Mouse (Mus musculus) retina, postnatal 1 day (tissue): ENCODE results near the gene Dlx6.
A peak's percentile ranks its signal among the peaks of the same experiment; 100 is the strongest.

Experiments
- DNase-seq: peaks from one replicate; pipeline ENCODE4 v3.0.0-alpha.2; 2012

Gene Dlx6

DNA sequence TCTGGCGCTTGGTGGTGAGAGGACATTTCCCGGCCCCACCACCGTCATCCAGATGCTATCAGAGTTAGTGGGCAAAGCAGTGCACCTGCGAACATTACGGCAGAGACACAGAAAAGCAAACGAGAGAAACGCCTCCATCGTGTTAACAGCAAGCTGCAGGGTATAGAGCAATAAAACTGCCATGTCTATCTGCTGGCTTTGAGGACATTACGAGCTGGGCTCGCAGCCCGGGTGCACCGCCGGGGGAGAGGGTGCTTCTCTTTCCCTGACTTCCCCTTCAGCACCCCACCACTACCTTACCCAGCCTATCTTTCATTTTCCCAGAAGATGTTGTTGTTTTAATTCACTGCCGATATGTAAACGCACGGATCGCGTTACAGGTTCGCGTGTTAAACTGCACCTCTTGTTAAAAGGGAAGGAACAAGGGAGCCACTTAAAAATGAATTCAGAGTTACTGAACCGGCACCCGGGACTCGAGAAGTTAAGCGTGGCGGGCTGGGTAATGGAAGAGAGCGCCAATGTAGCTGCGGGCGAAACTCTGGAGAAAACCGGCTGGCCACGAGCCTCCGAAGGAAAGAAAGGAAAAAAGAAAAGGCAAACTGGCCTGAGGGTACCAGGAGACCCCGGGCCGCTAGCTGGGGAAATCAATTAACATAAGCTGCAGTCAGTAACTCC lies 2.6 kb upstream of the Dlx6 start:
- no peak for DNase-seq

DNA sequence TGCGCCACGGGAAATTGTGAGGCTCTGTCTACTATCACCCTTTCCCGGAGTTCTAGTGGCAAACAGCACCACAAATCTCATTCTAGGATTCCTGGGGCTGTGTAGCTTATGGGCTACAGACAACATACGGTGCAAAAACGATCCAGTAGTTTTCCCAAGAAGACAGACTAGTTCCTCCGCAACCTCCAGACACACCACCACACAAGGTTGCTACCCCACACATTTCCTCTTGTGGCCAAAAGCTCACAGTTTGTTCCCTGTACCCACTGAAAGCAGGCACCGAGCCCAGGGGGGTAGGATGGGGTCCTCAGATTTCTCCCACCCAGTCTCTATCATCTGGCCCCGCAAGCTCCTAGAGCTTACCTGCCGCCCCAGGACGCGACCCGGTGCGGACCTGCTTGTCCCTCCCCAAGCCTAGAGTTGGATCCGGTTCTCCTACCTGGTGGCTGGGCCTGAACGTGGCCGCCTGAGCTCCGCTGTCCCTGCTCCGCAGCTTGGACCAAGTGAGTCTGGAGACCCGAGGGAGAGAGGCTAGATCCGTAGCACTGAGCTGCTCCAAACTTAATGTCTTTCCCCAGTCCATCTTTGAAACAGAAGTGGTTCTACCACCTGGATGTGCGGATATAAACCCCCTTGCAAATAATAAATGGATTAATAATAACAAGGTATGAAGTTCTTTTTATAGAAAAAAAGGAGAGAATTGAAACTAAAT lies 1.9 kb upstream of the Dlx6 start:
- DNase-seq: no peak

DNA sequence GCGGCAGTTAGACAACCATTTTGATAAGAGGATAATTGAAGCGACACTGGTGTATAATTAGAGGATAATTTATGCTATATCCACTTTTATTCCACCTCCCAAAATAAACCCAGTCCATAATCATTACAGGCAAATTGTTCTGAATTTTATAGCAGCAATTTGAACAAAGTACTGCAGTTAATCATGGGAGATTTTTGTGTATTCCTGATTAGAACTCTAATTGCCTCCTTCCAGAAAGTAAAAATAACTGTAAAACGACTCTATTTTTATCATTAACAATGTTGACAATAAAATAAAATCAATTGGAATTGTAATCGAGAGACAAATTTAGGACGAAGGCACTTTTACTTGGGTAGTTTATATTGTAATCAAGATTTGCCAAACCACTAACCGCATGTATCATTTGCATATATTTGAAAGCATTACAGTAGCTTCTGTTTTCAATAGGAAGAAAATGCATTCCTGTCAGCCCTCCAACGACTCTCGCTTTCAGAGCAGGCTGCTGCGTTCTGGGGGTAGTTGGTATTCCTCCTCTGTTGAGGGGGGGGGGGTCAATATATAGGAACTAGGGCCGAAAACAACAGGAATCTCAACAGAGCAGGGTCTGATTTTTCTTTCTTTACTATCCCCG lies 1.2 kb upstream of the Dlx6 start:
- peak; percentile 15 for DNase-seq

DNA sequence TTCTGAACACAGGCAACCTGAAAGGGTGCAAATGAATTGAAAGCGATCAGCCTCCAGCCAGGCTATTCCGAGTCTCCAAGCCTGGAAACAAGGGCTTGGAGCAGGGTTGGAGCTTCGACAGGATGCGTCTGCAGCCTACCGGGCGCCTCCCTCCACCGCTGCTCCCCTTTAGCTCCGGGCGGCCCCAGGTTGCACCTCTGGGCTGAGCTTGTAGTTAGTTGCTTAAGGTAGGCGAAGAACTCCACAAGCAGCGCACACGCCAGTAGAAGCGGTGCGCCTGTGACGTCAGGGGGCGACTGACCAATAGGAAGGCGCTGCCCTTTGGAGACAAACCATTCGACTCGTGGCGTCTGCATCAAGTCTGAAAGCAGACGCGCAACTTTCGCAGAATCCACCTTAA lies 523 bp upstream of the Dlx6 start:
- DNase-seq: peak; percentile 82

DNA sequence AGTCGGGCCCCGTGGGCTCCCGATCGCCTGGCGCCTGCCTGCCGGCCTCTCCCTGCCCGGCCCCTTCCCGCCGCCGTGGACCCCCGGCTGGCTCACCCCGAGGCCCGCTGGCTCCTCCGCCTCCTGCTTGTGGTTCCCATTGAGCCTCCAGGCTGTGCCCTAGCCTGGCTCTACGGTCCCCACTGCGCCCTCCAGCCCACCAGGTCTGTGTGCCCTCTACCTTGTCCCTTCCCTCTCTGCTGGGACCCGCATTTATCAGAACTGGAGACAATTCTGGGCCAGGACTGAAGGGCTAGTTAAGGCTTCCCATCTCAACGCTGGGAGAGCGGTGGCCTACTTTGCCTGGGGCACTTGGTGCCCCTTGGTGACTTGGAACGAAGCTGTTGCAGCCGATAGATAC lies 821 bp downstream of the Dlx6 start:
- DNase-seq: peak; percentile 30

DNA sequence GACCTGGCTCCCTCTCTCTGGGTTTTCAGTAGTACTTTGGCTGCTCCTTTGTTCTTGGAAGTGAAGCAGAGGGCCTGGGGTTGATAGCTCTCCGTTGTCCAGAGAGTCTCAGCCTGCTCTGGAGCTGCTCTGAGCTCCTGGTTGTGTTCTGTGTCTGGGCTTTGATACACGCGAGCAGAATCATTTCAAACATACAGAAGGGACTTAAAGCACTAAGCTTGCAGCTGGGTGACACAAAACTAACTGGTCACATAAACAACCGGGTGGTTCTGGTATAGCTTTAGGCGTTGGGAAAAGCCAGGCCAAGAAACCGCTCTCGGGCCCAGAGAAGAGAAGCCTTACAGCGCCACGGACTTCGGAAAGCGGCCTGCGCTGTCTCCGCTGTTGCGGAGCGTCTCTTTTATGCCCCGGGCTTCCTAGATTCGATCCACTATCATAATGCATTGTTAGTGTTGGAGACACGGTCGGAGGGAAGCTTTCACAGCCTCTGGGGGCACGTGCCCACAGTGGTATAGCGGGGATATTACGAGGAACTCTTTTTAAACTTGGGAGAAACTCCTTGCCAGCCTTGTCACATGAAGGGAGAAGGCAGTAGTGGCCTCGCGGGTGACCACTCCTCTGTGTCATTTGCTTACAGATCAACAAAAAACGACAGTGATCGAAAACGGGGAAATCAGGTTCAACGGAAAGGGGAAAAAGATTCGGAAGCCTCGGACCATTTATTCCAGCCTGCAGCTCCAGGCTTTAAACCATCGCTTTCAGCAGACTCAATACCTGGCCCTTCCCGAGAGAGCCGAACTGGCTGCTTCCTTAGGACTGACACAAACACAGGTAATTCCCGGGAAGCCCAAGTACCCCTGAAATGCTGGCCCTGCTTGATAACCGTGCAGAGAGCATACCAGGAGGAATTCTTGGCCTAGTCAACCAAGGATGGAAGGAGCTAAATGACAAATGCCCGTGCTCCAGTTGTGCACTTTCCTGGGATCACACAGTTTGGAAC lies 1.6 kb downstream of the Dlx6 start:
- peak; percentile 46 for DNase-seq

DNA sequence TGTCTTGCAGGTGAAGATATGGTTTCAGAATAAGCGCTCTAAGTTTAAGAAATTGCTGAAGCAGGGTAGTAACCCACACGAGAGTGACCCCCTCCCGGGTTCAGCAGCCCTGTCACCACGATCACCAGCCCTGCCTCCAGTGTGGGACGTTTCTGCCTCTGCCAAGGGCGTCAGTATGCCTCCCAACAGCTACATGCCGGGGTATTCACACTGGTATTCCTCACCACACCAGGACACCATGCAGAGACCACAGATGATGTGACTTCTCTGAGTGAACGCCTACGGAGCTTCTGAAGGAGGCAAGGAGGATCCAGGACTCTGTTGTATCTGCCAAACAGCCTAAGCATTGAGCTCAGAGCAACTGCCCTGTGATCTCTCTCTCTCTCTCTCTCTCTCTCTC lies 3.9 kb downstream of the Dlx6 start:
- no peak for DNase-seq

DNA sequence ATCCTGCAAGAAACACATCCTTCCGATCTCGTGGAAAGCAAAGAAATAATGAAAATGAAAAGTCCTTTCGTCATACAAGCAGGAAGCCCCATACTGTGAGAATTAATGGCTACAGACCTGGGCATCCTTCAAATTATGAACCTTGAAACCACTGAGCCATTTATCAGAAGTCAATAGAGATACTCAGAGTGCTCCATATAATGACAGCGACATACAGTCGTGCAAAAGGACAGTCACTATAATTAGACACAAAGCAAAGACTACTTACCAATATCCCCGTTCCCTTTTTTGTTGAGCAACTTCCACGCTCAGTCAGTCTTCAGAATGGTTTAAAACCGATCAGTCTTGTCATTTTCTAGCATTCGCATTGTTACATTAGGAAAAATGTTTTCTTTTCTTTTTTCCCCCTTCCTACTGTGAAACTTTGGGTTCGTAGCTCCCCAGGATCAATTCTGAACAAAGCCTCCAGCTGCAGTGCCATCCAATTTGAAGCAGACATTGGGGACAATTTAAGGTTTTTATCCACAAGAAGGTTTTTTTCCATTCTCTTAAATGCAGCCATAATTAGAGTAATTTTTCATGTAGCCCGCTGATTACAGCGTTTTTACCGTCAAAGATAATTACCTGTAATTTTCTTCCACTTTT lies 6.0 kb downstream of the Dlx6 start:
- DNase-seq: peak; percentile 15

DNA sequence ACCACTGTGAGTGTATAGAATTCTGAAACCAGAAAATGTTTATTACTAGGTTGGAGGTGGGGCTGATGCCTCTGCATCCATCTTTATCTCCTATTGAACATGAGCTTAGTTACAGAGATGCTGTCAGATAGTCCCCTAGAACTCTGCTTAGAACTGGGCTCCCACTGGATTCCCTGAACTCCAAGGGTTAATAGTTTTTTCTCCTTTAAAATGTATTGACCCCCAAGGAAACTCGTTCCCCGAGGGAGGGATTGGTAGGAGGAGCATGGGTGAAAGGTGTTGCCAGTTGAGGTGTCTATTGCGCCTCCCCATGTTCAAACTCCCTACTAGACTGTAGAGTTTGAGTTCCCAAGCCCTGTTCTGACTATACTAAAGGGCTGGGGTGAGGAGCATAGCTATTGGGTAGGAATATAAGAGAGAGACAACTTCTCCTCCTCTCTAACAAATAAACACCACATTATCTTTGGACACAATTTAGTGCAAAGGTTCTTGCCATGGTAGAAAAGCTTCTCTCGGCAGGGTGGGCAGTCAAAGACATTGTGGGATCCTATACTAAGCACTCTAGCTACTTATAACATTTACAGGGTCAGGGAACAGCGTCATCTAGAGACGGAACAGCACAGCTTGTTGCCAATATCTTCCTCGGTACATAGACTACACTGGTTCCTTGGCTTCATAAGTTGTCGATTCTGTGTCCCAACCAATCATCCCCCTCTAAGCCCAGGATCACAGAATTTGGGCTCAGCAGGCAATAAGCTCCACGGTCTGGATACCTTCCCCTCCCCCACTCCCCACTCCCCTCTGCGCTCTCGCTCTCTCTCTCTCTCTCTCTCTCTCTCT lies 7.0 kb downstream of the Dlx6 start:
- peak; percentile 16 for DNase-seq

DNA sequence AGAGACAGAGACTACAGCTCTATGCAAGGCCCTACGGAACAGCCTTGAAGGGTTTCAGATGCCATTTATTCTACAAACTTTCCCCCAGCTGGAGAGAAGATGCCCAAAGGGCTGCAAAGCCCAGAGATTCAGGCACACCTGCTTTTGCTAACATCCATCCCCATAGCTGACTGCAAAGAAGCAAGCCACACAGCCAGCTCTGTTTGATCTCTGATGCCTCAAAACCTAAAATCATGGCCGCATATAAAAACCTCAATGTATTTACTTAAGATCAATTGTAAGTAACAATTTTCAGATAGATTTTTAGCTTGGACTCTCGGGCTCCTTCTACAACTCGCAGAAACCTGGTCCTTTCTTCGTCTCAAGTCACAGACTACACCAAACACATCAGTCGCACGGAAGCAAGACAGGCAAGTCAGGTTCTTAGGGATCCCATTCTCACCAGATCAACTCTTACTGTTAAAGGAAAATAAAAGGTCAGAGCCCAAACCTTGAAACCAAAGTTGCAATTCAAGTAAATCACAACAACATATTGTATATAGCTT lies 7.8 kb downstream of the Dlx6 start:
- peak; percentile 11 for DNase-seq

DNA sequence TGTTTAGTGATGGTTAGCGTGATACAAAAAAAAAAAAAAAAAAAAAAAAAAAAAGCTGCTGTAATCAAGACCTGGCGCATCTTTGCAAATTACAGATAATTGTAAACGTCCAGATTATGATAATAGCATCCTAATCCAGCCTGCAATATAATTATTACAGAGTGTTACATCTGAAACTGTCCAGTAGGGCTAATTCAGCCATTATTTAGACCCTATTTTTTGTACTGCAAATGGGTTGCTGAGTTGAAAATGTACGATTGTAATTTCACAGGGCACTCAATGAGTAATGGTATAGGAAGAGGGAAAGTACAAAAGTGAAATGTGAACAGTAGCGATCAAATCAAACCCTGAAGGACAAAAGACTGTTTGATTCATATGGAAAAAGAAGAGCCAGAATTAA lies 8.6 kb downstream of the Dlx6 start:
- DNase-seq: peak; percentile 6

DNA sequence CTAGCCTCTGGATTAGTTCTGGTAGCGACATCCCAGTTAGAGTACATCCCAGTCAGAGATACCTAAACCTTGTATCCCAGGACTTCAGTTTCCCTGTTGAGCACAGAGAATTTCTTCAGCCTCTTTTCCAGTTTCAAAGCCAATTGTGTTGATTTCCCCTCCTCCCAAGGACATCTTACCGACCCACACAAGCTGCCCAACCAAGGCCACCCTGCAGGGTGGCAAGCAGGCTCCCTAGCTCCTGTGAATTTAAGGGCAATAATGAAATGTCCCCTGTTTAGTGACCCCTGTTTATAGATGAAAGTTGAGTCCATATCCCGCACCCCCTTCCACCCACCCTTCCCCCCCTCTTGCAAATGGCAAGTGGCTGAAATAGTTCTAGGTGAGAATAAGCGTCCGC lies 9.7 kb downstream of the Dlx6 start:
- DNase-seq: peak; percentile 18

DNA sequence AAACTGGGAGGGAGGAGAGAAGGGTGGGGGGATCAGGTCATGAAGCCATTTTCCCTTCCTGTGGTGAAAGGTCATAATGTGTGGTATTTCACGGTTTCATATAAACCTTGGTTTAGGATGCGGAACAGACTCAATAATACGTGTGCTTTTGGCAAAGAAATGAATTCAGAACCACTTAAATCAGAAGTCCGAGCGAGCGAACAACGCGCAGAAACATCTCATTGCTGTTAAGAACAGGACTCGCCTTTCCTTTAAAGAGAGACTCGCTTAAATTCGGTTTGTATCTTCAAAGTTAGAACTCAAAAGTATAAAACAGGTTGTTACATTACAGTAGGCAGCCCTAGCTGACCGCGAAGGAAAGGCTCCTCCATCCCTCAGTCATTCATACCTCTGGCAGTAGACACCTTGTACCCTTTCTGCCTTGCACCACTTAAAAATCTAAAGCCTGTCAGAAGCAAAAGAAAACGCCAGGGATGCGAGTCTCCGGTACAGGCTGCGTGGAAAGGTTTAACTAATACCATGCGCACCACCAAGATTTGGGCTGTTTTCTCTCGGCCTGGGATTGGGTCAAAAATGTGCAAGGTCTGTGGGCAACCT lies 10.4 kb downstream of the Dlx6 start:
- peak; percentile 4 for DNase-seq

DNA sequence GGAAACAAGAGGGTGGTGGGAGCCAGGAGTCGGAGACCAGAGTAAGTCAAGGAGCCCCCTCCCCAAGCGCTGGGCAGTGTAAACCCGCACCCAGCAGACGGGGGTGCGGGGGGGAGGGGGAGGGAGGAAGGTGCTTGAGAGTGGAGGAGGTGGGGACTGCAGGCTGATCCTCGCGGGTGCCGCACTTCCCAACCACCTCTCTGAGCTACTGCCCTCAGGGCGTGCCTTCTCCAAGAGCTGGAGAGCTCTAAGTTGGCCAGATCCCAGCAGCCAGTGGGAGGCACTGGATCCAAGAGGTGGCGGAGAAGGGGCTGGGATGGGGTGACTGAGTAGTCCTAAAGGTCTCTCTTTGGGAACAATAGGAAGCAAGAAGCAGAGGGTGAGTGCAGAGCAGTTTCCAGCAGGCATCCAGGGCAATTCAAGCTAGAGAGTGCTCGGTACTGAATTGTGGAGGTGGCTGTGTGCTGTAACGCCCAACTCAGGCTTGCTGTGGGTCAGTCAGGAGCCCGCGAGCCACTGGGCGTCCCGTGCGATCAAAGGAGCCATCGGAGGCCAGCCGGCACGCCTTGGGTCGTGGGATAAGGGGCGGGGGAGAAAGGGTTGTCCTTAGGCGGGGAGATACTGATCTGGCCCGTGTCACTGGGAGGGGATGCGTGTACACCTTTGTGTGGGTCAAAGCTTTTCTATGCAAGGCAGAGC lies 11.1 kb downstream of the Dlx6 start:
- DNase-seq: peak; percentile 46

DNA sequence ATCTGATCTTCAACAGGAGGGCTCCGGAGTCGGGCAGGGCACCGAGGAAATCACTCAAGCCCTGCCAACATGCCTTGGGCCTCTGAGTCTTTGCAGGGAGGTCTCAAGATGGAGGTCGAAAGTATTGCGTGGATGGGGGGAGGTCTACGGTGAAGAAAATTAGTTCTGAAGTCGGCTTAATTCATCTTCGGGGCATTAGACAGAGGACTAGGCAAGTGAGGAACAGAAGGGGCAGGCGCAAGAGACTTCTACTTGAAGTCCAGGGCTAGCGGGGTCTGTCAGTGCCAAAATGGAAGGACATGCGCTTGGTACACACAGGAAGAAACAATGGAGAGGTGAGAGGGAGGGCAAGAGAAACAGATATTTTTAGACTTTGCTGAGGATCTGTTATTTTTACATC lies 12.0 kb downstream of the Dlx6 start:
- DNase-seq: peak; percentile 41

DNA sequence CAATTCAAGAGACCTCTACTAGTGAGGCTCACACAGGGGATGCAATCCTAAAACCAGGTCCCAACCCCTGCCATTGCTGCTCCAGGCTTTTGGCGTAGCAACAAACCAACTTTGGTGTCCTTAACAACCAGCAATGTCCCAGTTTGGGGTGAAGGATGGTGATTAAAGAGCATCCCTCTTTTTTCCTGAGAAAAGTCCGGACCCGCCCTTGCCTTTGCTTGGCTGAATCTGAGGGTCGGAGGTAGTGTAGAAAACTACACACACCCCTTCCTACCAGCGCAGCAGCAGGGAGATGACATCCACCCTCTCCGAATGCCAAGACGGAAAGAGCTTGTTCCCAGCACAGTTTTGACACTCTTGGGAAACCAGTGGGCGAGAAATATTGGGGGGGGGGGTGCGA lies 12.5 kb downstream of the Dlx6 start:
- peak; percentile 3 for DNase-seq

DNA sequence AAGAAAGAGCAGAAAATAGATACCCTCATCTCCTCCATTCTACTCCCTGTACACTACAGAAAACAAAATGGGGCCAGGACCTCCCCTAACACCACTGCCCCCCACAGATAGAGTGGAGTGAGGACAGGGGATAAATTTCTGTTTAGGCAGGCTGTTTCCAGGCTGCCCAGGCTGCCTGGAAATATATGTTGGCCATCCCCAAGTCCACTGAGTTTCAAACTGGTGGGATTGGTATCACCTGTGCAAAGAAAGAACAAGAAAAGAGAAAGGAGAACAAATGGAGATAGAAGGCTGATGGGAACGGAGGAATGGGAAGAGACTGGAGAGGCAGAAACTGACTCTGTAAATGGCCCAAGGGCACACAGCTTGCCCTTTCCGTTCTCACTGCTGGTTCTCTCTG lies 13.1 kb downstream of the Dlx6 start:
- peak; percentile 11 for DNase-seq

DNA sequence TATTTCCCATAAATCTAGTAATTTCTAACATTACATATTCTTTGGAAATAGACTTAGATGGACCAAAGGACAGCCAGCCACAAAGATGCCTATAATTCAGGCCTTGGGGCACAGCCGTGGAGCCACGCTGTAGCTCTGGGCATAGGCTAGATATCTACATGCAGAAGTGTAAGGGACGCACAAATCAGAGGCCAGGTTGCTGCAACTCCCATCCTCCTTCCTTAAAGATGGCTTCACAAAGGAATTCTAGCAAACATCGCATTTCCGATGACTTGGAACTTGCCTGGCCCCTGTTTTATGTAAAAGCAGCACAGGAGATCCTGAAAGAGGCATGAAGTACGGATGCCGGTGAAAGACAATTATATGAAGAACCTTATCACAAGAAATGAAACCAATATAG lies 13.6 kb downstream of the Dlx6 start:
- DNase-seq: peak; percentile 21

DNA sequence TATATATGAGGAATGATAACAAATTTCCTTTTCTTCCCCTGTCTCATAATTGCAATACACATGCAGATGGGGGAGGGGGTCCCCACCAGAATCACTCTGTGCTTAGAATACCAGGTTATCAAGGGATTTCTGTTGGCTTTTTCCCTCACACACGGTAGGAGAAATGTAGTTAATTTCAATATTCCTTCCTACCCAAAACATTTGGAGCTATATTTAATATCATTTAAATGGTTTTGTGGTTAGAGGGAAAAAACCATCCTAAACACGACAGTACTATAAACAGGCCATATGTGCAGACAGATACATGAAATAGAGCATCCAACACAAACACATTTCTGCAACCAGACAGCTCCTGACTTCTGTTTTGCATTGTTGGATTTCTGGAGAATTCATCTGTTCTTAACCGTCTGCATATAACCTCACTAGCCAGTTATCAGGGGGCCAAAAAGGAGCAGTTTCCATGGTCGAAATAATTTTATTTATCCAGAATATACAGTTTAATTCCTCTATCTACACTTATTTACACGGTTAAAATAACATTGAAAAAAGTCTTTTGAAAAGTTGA lies 14.3 kb downstream of the Dlx6 start:
- DNase-seq: no peak
